Mouse (Mus musculus) E14TG2a.4 (cell line): ENCODE results near the gene Rnf227.

Experiments used
- CTCF ChIP-seq: conservative IDR thresholded peaks from 2 replicates; pipeline ENCODE4 v1.5.1; 2014; ENCODE audit warnings: low read length
- POU5F1 ChIP-seq: IDR thresholded peaks from 2 replicates; pipeline ENCODE4 v1.6.1; 2014; ENCODE audit warnings: low read length, borderline replicate concordance

GRCm38 (mm10) chr11:69333922-69334321, 6.3 kb upstream of the Rnf227 start:
- no peak for TF ChIP-seq CTCF
- TF ChIP-seq POU5F1, result no peak
